Comparison of ENCODE assay signal across 15 mouse cellular contexts in the genomic region with DNA sequence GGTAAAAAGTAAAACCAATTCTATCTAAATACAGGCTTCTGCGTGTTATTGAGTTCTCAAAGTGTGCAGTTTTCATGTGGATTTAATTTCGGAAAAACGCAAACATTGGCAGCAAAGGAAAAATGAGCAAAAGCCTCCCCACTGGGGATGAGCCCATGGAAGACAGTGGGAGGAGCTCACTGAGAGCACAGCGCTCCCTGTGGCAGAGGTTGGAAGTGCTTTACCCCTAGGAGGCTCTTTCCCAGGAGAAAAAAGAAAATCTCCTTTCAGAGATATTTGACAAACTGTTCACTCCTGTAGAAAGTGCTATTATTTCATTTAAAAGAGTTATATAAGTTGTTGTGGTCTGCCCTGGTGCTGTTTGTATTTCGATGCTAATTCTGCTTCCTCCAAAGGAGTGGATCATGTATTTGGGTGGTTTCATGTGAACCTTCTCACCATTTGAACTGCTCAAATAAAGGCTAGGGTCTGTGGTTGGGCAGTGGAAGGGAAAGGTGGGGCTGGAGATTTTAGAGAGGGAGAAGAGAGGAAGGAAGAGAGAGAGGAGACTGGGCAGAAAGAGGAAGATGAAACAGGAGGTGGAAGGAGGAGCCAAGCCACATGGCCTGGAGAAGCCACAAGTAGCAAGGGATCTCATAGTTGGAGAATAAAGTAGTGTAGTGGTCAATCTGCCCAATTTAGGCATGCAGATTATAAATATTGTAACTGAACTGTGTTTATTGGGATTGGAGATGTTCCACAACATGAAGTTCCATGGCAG.
A peak's percentile ranks its signal among the peaks of the same experiment; 100 is the strongest.
DNase-seq lines count a peak whose midpoint lies in the region; ATAC-seq and TF ChIP-seq lines count a peak whose summit lies in the region.
"Had no signal": no experiment of that assay in that cellular context is flagged by ENCODE, and none has a peak within 500 bp of the region (broad histone marks: within the 10 kb centered on the region; RNA-seq: fewer than 3 reads in every experiment).

No protein-coding gene starts in this region.

- no peaks in the 10 kb centered on the region for H3K4me1 ChIP-seq in liver, embryonic 14.5 days (replicated peaks; ENCODE audit: control insufficient read depth in 2 of 2, insufficient read depth in 2 of 2, low read length in 1 of 2)
- no peaks in the 10 kb centered on the region for H3K4me1 ChIP-seq in liver, embryonic 11.5 days (replicated peaks; ENCODE audit: control insufficient read depth, insufficient read depth, low read length)
- H3K4me1 ChIP-seq in CH12.LX (ENCODE audit: control insufficient read depth in 1 of 2, insufficient read depth in 2 of 2): no peaks in the 10 kb centered on the region; a peak in 1 of 4 replicates
- H3K4me1 ChIP-seq: midbrain, embryonic 10.5 days; neural tube, embryonic 12.5 days had no signal

- H3K36me3 ChIP-seq in liver, embryonic 14.5 days (replicated peaks; ENCODE audit: control insufficient read depth, insufficient read depth, low read depth): no peaks in the 10 kb centered on the region
- no peaks in the 10 kb centered on the region for H3K36me3 ChIP-seq in liver, embryonic 11.5 days (ENCODE audit: control insufficient read depth, insufficient read depth, low read length)
- H3K36me3 ChIP-seq in CH12.LX (replicated peaks in 1 of 2; ENCODE audit: control insufficient read depth in 1 of 2, insufficient read depth in 1 of 2, low read length in 1 of 2): no peaks in the 10 kb centered on the region
- H3K36me3 ChIP-seq: midbrain, embryonic 10.5 days; neural tube, embryonic 12.5 days had no signal

- no peak for ATAC-seq in liver, embryonic 14.5 days (ENCODE audit: insufficient read depth)
- no peak for ATAC-seq in liver, embryonic 11.5 days (replicated peaks; ENCODE audit: low FRiP score)
- ATAC-seq: inflammation-experienced regulatory T-cells, adult 6 months had no signal

- no peak for TF ChIP-seq POLR2A in CH12.LX (IDR thresholded peaks at IDR 0.05; ENCODE audit: low read depth, low read length)
- no peak for TF ChIP-seq POLR2A in brain, embryonic 14.5 days (IDR thresholded peaks at IDR 0.05; ENCODE audit: borderline replicate concordance, extremely low read depth, insufficient read depth, insufficient read length, poor library complexity, severe bottlenecking)

- DNase-seq in embryo, embryonic 11 days: peak; percentile 11
- DNase-seq in embryo, embryonic 9.5 days (ENCODE audit: extremely low spot score): no peak
- no peak for DNase-seq in liver, embryonic 14.5 days (ENCODE audit: low read depth in 3 of 3, low spot score in 3 of 3)
- DNase-seq in liver, embryonic 11.5 days (ENCODE audit: low spot score): no peak
- DNase-seq in CH12.LX (ENCODE audit: extremely low read depth): no peak
- no peak for DNase-seq in brain, embryonic 14.5 days (ENCODE audit: low read depth)
- DNase-seq in ovary, postnatal 10 days (ENCODE audit: low spot score): no peak
- DNase-seq in urinary bladder, postnatal 4 days (ENCODE audit: low spot score in 2 of 2): no peak
- DNase-seq: cerebellum, adult 18-20 months; heart, postnatal 10 days; lung, adult 18-20 months; spleen, adult 18-20 months had no signal

- no peaks in the 10 kb centered on the region for H3K9me3 ChIP-seq in liver, embryonic 14.5 days (ENCODE audit: control insufficient read depth, low read length)
- no peaks in the 10 kb centered on the region for H3K9me3 ChIP-seq in liver, embryonic 11.5 days (ENCODE audit: control insufficient read depth, low read length)
- H3K9me3 ChIP-seq in CH12.LX (replicated peaks; ENCODE audit: low read length): no peaks in the 10 kb centered on the region
- H3K9me3 ChIP-seq: midbrain, embryonic 10.5 days; neural tube, embryonic 12.5 days had no signal

- no peak for TF ChIP-seq EP300 in liver, embryonic 14.5 days (IDR thresholded peaks at IDR 0.05; ENCODE audit: low read depth)
- no peak for TF ChIP-seq EP300 in CH12.LX (IDR thresholded peaks at IDR 0.05; ENCODE audit: low read length)

- no peak overlapping the region for H3K4me3 ChIP-seq in liver, embryonic 14.5 days (ENCODE audit: insufficient read depth in 1 of 2, low read depth in 2 of 2, low read length in 2 of 2)
- no peak overlapping the region for H3K4me3 ChIP-seq in liver, embryonic 11.5 days (ENCODE audit: low read depth, low read length)
- H3K4me3 ChIP-seq in CH12.LX (replicated peaks in 1 of 3; ENCODE audit: low read depth in 2 of 3, low read length in 2 of 3, poor library complexity in 1 of 3): no peak overlapping the region
- H3K4me3 ChIP-seq: midbrain, embryonic 10.5 days; neural tube, embryonic 12.5 days had no signal

- peak; percentile 29; the same call in 1 of the 2 replicates for TF ChIP-seq CTCF in liver, embryonic 14.5 days (IDR thresholded peaks at IDR 0.05; ENCODE audit: low read depth)
- peak in 1 of 2 experiments; percentile 44; a peak in 2 of 4 replicates for TF ChIP-seq CTCF in CH12.LX (conservative IDR thresholded peaks at IDR 0.05 in 1 of 2, IDR thresholded peaks at IDR 0.05 in 1 of 2; ENCODE audit: low read depth in 2 of 2, low read length in 2 of 2)
- TF ChIP-seq CTCF in brain, embryonic 14.5 days (IDR thresholded peaks at IDR 0.05; ENCODE audit: borderline replicate concordance, extremely low read depth, insufficient read depth, insufficient read length): peak; percentile 31; the same call in 1 of the 2 replicates

- dilution Hi-C loops in CH12.LX (cut with MboI; ENCODE audit: extremely low pct_ligation_motif_present, extremely low pct_unique_long_range_greater_than_20kb, low sequenced_read_pairs): no loop called here

- 63% methylated on average over 5 of the region's 5 CpGs for WGBS in liver, embryonic 14.5 days (ENCODE audit: insufficient replicate concordance)
- 86% methylated on average over 5 of the region's 5 CpGs for WGBS in liver, embryonic 11.5 days

- H3K27ac ChIP-seq in liver, embryonic 14.5 days: no peak overlapping the region
- H3K27ac ChIP-seq in liver, embryonic 11.5 days (ENCODE audit: low read depth, low read length): no peak overlapping the region
- H3K27ac ChIP-seq in CH12.LX (ENCODE audit: insufficient read depth, low read depth): no peak overlapping the region
- H3K27ac ChIP-seq: midbrain, embryonic 10.5 days; neural tube, embryonic 12.5 days had no signal

- H3K9ac ChIP-seq in liver, embryonic 14.5 days (replicated peaks): no peak overlapping the region
- H3K9ac ChIP-seq in liver, embryonic 11.5 days (ENCODE audit: low read depth, low read length): no peak overlapping the region
- no peak overlapping the region for H3K9ac ChIP-seq in CH12.LX (ENCODE audit: insufficient read depth, low read depth)
- H3K9ac ChIP-seq: neural tube, embryonic 12.5 days had no signal

- peak; percentile 0 for TF ChIP-seq RAD21 in CH12.LX (IDR thresholded peaks at IDR 0.05; ENCODE audit: low read depth, low read length)

- no peaks in the 10 kb centered on the region for H3K27me3 ChIP-seq in liver, embryonic 14.5 days (ENCODE audit: control insufficient read depth, insufficient read depth, low read length)
- H3K27me3 ChIP-seq in liver, embryonic 11.5 days (replicated peaks; ENCODE audit: control insufficient read depth, insufficient read depth, low read length): no peaks in the 10 kb centered on the region
- H3K27me3 ChIP-seq in CH12.LX (replicated peaks): no peaks in the 10 kb centered on the region
- H3K27me3 ChIP-seq: neural tube, embryonic 12.5 days had no signal

- no peaks in the 10 kb centered on the region for H3K79me2 ChIP-seq in CH12.LX (replicated peaks; ENCODE audit: control insufficient read depth, extremely low read depth, insufficient read depth, poor library complexity, severe bottlenecking)

- in situ Hi-C loops in CH12.LX (cut with MboI; ENCODE audit: low pct_ligation_motif_present, low pct_unique_long_range_greater_than_20kb, low sequenced_read_pairs): loop anchor here (10.0 kb wide), 1 partner anchor 384 kb away; no protein-coding TSS in a partner anchor

- H3K4me2 ChIP-seq in liver, embryonic 14.5 days (ENCODE audit: low read depth): no peak overlapping the region
- no peak overlapping the region for H3K4me2 ChIP-seq in liver, embryonic 11.5 days
- no peak overlapping the region for H3K4me2 ChIP-seq in CH12.LX (ENCODE audit: insufficient read depth, low read depth, poor library complexity, severe bottlenecking)
- H3K4me2 ChIP-seq: neural tube, embryonic 12.5 days had no signal

TF ChIP-seq in CH12.LX, 34 proteins besides CTCF, POLR2A, EP300 and RAD21:
- TF ChIP-seq MXI1 (IDR thresholded peaks at IDR 0.05; ENCODE audit: low read depth, low read length) (no peak), RCOR1 (conservative IDR thresholded peaks at IDR 0.05; ENCODE audit: low read depth, low read length) (no peak), ZKSCAN1 (IDR thresholded peaks at IDR 0.05; ENCODE audit: borderline replicate concordance, low read depth, low read length) (no peak), MAX (IDR thresholded peaks at IDR 0.05; ENCODE audit: low read length) (no peak), JUND (conservative IDR thresholded peaks at IDR 0.05; ENCODE audit: low read depth, low read length) (no peak)
TF ChIP-seq in CH12.LX: peak in this region for 0.
